Mouse (Mus musculus): ENCODE measurements around the gene Dlk1. TPM values are rescaled to one million over a fixed set of nuclear protein-coding genes. Genes with fewer than 3 reads are reported as not detected.
"Not testable (repeated sequence)": the region's sequence is repeated elsewhere in the genome, so short reads cannot be mapped to it uniquely, and the experiment has no call there.

Dlk1 gene
- polyA plus RNA-seq, 1 experiment, result 410 TPM

- H3K27ac ChIP-seq (ENCODE audit: insufficient read depth, low read length), result no peak overlapping the region
- no peak overlapping the region for H3K4me3 ChIP-seq (ENCODE audit: insufficient read depth, low read length)
- H3K4me1 ChIP-seq (ENCODE audit: control insufficient read depth, insufficient read depth, low read length), result peaks cover 10% of the 10 kb centered on the region; the same call in 1 of the 2 replicates
- TF ChIP-seq CTCF (IDR thresholded peaks at IDR 0.05; ENCODE audit: borderline replicate concordance, insufficient read depth, low read length), result no peak
- no peak for TF ChIP-seq POLR2A (IDR thresholded peaks at IDR 0.05; ENCODE audit: low read depth, low read length)
Observed at GRCm38 (mm10) chr12:109449421-109450411, 2.9 kb upstream of the Dlk1 start.

- Histone ChIP-seq H3K4me1 (ENCODE audit: control insufficient read depth, insufficient read depth, low read length) (peaks cover 3% of the 10 kb centered on the region; the same call in 1 of the 2 replicates), H3K27ac (ENCODE audit: insufficient read depth, low read length) (no peak overlapping the region), H3K4me3 (ENCODE audit: insufficient read depth, low read length) (peak overlapping the region; percentile 12)
- TF ChIP-seq CTCF (IDR thresholded peaks at IDR 0.05; ENCODE audit: borderline replicate concordance, insufficient read depth, low read length) (no peak), POLR2A (IDR thresholded peaks at IDR 0.05; ENCODE audit: low read depth, low read length) (no peak)
Observed at GRCm38 (mm10) chr12:109453065-109453997, 708 bp downstream of the Dlk1 start.

GRCm38 (mm10) chr12:109454137-109454536 is 1.5 kb downstream of the Dlk1 start:
- H3K4me1 ChIP-seq (ENCODE audit: control insufficient read depth, insufficient read depth, low read length), result peaks cover 3% of the 10 kb centered on the region; the same call in 1 of the 2 replicates
- no peak for TF ChIP-seq CTCF (IDR thresholded peaks at IDR 0.05; ENCODE audit: borderline replicate concordance, insufficient read depth, low read length)
- TF ChIP-seq POLR2A (IDR thresholded peaks at IDR 0.05; ENCODE audit: low read depth, low read length), result no peak
- no peak overlapping the region for H3K27ac ChIP-seq (ENCODE audit: insufficient read depth, low read length)
- no peak overlapping the region for H3K4me3 ChIP-seq (ENCODE audit: insufficient read depth, low read length)

- Histone ChIP-seq H3K4me3 (ENCODE audit: insufficient read depth, low read length) (no peak overlapping the region), H3K4me1 (ENCODE audit: control insufficient read depth, insufficient read depth, low read length) (no peaks in the 10 kb centered on the region), H3K27ac (ENCODE audit: insufficient read depth, low read length) (no peak overlapping the region)
- TF ChIP-seq POLR2A (IDR thresholded peaks at IDR 0.05; ENCODE audit: low read depth, low read length) (no peak), CTCF (IDR thresholded peaks at IDR 0.05; ENCODE audit: borderline replicate concordance, insufficient read depth, low read length) (no peak)
Observed at GRCm38 (mm10) chr12:109456531-109457202, 4.0 kb downstream of the Dlk1 start.

GRCm38 (mm10) chr12:109457836-109458235 is 5.2 kb downstream of the Dlk1 start:
- Histone ChIP-seq H3K4me3 (ENCODE audit: insufficient read depth, low read length) (no peak overlapping the region), H3K4me1 (ENCODE audit: control insufficient read depth, insufficient read depth, low read length) (no peaks in the 10 kb centered on the region), H3K27ac (ENCODE audit: insufficient read depth, low read length) (no peak overlapping the region)
- no peak for TF ChIP-seq POLR2A (IDR thresholded peaks at IDR 0.05; ENCODE audit: low read depth, low read length)
- TF ChIP-seq CTCF (IDR thresholded peaks at IDR 0.05; ENCODE audit: borderline replicate concordance, insufficient read depth, low read length), result no peak

GRCm38 (mm10) chr12:109458896-109459295 is 6.3 kb downstream of the Dlk1 start:
- Histone ChIP-seq H3K4me3 (ENCODE audit: insufficient read depth, low read length) (no peak overlapping the region), H3K4me1 (ENCODE audit: control insufficient read depth, insufficient read depth, low read length) (no peaks in the 10 kb centered on the region), H3K27ac (ENCODE audit: insufficient read depth, low read length) (no peak overlapping the region)
- TF ChIP-seq POLR2A (IDR thresholded peaks at IDR 0.05; ENCODE audit: low read depth, low read length) (no peak), CTCF (IDR thresholded peaks at IDR 0.05; ENCODE audit: borderline replicate concordance, insufficient read depth, low read length) (no peak)

- no peaks in the 10 kb centered on the region for H3K4me1 ChIP-seq (ENCODE audit: control insufficient read depth, insufficient read depth, low read length)
- H3K27ac ChIP-seq (ENCODE audit: insufficient read depth, low read length), result no peak overlapping the region
- H3K4me3 ChIP-seq (ENCODE audit: insufficient read depth, low read length), result no peak overlapping the region
- no peak for TF ChIP-seq CTCF (IDR thresholded peaks at IDR 0.05; ENCODE audit: borderline replicate concordance, insufficient read depth, low read length)
- TF ChIP-seq POLR2A (IDR thresholded peaks at IDR 0.05; ENCODE audit: low read depth, low read length), result no peak
Observed at GRCm38 (mm10) chr12:109459481-109460401, 7.1 kb downstream of the Dlk1 start.

GRCm38 (mm10) chr12:109462594-109462993 is 10.0 kb downstream of the Dlk1 start:
- no peak overlapping the region for H3K27ac ChIP-seq (ENCODE audit: insufficient read depth, low read length)
- TF ChIP-seq CTCF (IDR thresholded peaks at IDR 0.05; ENCODE audit: borderline replicate concordance, insufficient read depth, low read length) (no peak), POLR2A (IDR thresholded peaks at IDR 0.05; ENCODE audit: low read depth, low read length) (no peak)
- no peak overlapping the region for H3K4me3 ChIP-seq (ENCODE audit: insufficient read depth, low read length)
- H3K4me1 ChIP-seq (ENCODE audit: control insufficient read depth, insufficient read depth, low read length), result no peaks in the 10 kb centered on the region

- not testable (repeated sequence) for H3K4me1 ChIP-seq (ENCODE audit: control insufficient read depth, insufficient read depth, low read length); H3K4me3 ChIP-seq (ENCODE audit: insufficient read depth, low read length); H3K27ac ChIP-seq (ENCODE audit: insufficient read depth, low read length)
Observed at GRCm38 (mm10) chr12:109467417-109467816, 14.8 kb downstream of the Dlk1 start.
